Mouse (Mus musculus): ENCODE data around the gene Usp19.
A peak's percentile ranks its signal among the peaks of the same experiment; 100 is the strongest.

Gene Usp19

GRCm38 (mm10) chr9:108466219-108466618 is 24.2 kb upstream of the Usp19 start:
- DNase-seq (ENCODE audit: extremely low spot score, low spot score), result no peak

GRCm38 (mm10) chr9:108469430-108469829 is 21.0 kb upstream of the Usp19 start:
- DNase-seq (ENCODE audit: extremely low spot score, low spot score), result no peak

- DNase-seq (ENCODE audit: extremely low spot score, low spot score), result no peak
Observed at GRCm38 (mm10) chr9:108469845-108470244, 20.6 kb upstream of the Usp19 start.

DNA sequence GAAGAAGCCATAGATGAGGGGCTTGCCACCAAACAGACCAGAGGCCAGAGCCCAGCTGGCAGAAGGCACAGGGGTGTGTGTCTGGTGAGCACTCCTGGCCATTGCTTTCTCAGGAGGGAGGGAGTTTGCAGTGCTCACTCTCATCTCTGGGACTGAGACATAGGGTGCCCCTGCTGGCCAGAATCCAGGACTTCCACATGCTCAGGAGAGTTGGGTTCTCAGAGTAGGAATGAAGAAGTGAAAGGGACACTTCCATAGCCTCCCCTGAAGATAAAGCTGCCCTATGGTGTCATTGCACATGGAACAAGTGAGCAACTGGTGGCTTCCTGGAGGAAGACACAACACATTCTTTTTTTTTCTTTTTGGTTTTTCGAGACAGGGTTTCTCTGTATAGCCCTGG is 15.9 kb upstream of the Usp19 start:
- no peak for DNase-seq (ENCODE audit: extremely low spot score, low spot score)

DNA sequence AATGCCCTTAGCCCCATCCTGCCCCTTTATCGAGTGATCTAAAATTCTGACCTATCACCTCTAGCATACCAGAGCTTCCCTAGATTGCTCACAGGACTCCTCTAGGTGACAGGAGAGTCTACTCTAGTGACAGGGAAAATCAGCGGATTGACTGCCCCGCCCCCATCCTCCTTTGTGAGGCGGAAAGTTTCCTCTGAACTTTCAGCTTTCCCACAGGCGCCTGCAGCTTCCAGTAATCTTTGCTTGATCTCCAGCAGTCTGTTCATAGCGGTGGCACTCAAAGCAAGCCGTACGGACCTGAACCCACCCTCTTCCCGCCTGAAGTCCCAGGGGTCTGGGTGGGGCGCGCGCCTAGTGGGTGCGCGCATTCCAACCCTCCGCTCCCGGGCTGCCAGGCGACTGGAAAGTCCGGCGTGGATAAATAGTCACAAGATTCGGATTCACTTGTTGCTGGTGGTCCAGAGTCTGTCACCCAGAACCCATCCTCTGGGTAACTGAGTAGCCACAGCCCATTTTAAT is 11.7 kb upstream of the Usp19 start:
- peak; percentile 88 for DNase-seq (ENCODE audit: extremely low spot score, low spot score)

DNA sequence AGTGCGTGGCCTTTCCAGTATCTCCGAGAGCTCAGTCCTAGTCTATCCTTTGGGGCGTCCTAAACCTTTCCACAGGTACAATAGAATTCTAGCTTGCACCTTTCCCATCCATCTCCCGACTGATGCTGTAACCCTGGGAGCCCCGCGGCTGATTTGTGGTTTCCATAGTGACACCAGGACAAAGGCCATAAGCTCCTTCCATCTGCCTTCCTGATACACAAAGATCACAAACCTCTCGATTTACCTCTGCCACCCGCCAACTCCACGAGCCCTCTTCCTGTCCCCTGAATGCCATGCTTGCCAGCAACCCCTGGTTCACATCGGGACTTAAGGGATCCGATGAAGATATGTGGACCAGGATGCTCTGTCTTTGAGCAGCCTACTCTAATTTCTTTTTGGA is 11.2 kb upstream of the Usp19 start:
- peak; percentile 63 for DNase-seq (ENCODE audit: extremely low spot score, low spot score)

GRCm38 (mm10) chr9:108479721-108480351 is 10.6 kb upstream of the Usp19 start, which contains the start of gene Lamb2:
Lamb2 (plus strand) TSS chr9:108479736.
- peak; percentile 55 for DNase-seq (ENCODE audit: extremely low spot score, low spot score)

GRCm38 (mm10) chr9:108480813-108481519 is 9.4 kb upstream of the Usp19 start:
- DNase-seq (ENCODE audit: extremely low spot score, low spot score), result no peak

- DNase-seq (ENCODE audit: extremely low spot score, low spot score), result no peak
Observed at GRCm38 (mm10) chr9:108481520-108482210, 8.7 kb upstream of the Usp19 start.

GRCm38 (mm10) chr9:108483051-108483790 is 7.2 kb upstream of the Usp19 start:
- no peak for DNase-seq (ENCODE audit: extremely low spot score, low spot score)

DNA sequence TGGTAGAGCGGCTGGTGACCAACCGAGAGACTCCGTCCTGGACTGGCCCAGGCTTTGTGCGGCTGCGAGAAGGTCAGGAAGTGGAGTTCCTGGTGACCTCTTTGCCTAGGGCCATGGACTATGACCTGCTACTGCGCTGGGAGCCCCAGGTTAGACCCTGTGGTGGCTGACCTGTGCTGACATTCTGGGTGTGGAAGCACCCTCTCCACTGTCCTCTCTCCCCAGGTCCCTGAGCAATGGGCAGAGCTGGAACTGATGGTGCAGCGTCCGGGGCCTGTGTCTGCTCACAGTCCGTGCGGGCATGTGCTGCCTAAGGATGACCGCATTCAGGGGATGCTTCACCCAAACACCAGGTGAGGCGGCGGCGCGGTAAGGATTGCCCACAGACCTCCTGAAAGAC is 6.4 kb upstream of the Usp19 start:
- DNase-seq (ENCODE audit: extremely low spot score, low spot score), result no peak

DNA sequence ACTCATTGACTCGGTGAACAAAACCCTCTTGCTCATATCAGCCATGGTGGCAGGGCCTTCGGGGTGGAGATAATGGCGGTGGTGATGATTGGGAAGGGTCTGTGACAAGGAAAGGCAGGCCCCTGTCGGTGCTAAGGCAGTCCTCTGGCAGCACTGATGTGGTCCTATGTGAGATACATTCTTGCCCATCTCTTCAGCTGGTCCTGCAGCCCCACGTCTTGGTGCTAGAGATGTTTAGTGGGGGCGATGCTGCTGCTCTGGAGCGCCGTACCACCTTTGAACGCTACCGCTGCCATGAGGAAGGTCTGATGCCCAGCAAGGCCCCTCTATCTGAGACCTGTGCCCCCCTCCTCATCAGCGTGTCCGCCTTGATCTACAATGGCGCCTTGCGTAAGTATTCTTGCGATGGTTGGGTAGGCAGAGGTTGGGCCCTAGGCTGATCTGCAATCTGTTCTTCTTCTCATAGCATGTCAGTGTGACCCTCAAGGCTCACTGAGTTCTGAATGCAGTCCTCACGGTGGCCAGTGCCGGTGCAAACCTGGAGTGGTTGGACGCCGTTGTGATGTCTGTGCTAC is 5.0 kb upstream of the Usp19 start:
- no peak for DNase-seq (ENCODE audit: extremely low spot score, low spot score)

- no peak for DNase-seq (ENCODE audit: extremely low spot score, low spot score)
Observed at GRCm38 (mm10) chr9:108486973-108487530, 3.4 kb upstream of the Usp19 start.

- DNase-seq (ENCODE audit: extremely low spot score, low spot score), result no peak
Observed at GRCm38 (mm10) chr9:108488403-108488802, 2.0 kb upstream of the Usp19 start.

DNA sequence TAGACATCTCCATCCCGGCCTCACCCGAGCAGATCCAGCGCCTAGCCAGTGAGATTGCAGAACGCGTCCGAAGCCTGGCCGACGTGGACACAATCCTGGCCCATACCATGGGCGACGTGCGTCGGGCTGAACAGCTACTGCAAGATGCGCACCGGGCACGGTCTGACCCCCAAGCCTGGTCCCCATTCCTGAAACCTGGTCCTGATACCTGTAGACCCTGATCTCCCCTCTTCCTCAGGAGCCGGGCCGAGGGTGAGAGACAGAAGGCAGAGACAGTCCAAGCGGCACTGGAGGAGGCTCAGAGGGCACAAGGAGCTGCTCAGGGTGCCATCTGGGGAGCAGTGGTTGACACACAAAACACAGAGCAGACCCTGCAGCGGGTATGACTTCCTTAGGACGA is 1.2 kb upstream of the Usp19 start:
- no peak for DNase-seq (ENCODE audit: extremely low spot score, low spot score)

GRCm38 (mm10) chr9:108489702-108490558 is 472 bp upstream of the Usp19 start:
- no peak for DNase-seq (ENCODE audit: extremely low spot score, low spot score)

DNA sequence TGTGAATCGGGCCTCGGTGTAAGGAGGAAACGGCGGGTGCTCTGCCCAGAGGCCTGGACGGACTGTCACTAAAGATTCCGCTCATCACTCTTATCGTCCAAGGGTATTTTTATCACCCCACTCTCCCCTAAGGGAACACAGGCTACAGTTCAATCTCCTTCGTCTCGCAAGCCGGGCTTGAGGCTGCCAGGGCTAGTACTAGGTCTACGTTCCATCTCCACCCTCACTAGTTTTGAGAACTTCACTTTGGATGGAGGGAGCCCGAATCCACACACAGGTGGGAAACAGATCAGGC is 831 bp downstream of the Usp19 start:
- no peak for DNase-seq (ENCODE audit: extremely low spot score, low spot score)

DNA sequence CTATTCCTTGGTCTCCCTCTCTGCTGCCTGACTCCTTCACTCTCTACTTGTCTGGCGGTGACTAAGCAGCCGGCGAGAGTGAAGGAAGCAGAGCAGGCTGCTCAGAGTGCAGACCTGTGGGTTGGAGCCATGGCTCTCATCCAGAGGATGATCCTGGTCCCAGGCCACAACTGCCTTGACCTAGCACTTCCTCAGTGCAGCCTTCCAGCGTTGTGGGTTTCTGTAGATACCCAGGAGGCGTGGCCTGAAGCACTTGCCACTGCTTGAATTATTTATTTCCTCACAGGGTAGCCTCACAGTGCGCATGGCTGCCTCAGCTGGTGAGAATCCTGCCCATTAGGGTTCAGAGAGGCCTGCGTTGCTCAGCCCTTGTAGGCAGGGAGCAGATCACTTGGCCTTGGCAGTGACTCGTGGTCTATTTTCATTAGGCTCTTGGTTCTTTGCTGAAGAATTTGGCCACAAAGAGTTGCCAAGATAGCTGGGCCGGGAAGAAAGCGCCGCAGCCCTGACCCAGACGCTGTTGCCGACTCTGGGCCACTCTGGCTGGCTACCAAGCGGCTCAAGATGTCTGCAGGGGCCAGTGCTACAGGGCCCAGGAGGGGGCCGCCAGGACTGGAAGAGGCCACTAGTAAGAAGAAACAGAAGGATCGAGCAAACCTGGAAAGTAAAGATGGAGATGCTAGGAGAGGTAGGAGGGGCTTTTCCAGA is 1.8 kb downstream of the Usp19 start:
- DNase-seq (ENCODE audit: extremely low spot score, low spot score), result no peak

GRCm38 (mm10) chr9:108493246-108493645 is 2.8 kb downstream of the Usp19 start:
- no peak for DNase-seq (ENCODE audit: extremely low spot score, low spot score)

Data from neural tube, embryonic 10.5 days (tissue).